Mouse (Mus musculus) adipocyte (in vitro differentiated cells): ENCODE measurements around the gene Naa20.

Experiments used
- DNase-seq: peaks from one replicate; pipeline ENCODE4 v3.0.0-alpha.2; 2016; ENCODE audit warnings: low spot score

The Naa20 gene

DNA sequence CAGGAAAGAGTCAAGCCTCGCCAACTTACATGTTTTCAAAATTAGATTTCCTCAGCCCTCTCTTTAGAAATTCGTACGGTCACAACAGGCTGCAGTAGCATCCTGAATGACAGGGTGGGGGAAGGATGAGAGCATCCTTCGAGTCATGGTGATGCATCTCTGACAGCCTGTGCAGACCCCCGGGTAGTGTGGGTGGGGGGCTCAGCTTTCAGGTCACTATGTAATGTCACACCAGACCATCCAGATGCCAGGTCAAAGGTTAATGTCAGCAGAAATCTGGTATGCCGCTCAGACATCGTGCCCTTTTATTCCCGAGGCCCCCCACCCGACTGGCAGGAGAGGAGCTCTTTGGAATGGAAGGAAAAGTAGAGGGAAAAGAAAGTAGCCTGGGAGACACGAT lies 48.3 kb downstream of the Naa20 start:
- no peak for DNase-seq

DNA sequence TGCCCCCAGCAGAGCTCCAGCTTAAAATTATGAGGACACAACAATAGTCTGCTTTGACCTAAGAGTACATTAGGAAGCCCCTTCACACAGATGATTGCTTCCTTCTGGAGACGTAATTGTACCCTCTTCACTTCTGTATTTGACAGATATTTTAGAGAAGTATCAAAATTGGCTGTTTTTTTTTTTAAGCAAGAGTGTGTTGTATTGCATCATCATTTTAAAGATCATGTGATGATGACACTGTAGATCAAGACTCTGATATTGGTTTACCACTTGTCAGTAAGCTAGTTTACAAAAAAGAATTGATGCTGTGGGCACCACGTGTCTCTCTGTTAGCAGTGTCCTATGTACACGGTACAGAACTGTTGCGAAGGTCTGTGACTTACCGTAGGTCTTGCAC lies 50.8 kb downstream of the Naa20 start:
- DNase-seq, result no peak

DNA sequence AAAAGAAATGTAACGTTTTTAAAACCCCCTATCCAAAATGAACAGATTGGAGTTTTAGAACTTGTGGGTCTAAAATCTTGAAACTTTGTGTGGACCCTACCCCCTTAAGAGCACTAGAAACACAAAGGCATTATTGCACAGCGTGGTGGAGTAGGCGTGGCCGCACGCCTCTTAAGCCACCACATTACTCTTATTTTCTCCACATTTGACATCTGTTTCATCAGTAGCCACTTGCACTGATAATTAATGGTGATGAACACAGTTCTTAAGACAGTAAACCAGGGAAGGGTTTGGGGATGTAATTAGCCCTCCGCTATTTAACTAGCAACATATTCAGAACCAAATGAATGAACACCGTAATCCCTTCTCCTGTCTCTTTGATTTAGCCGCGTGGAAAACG lies 53.9 kb downstream of the Naa20 start:
- no peak for DNase-seq

DNA sequence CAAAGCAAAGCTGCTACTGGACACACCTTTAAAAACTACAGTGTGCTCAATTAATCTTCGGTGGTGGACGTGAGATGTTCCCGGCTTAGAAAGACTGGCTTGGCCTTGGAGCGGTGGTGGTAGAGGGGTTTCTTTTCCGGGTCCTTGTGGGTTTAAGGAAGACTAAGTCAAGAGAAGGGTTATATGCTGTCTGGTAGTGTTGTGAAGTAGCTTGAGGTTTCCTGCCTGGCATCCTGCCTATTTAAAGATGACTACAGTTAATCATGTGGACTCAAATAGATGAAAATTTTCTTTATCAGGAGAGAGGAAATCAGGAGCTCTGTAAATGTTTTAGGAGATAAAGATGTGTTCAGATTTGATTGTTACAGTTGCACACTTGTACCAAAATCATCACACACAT lies 54.4 kb downstream of the Naa20 start:
- no peak for DNase-seq

DNA sequence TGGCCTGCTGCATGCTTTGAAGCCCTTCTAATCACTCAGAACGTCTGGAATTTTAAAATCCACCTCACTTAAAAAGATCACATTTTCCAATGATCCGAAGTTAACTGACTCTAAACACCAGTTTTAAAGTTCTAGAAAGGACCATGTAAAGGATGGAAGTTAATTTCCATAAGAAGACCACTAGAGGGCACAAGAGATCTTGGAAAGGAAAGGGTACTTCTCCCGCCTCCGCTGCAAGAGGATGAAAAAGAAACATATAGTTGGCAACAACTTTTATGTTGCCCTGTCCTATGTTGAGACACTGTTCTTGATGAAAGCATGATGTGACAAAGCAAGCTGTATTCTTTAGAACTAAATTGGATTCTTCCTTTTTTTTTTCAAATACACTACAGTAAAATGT lies 55.6 kb downstream of the Naa20 start:
- peak; percentile 51 for DNase-seq

DNA sequence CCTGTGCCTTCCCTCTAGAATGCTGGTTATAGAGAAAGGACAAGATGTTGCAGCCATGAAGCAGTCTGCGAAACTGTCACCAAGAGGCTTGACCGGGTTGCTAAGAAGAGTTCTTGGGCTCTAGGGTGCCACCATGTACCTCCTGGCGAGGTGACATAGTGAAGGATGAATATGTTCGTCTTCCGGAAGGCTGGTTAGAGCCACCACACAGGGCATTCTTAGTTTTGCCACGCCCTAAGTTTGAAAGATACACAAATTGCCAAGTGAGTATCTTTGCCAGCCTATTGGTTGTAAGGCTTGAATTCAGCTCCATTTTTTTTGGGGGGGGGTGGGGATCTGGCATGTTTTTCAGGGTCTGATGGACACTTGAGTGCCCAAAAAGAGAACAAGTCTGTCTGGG lies 56.2 kb downstream of the Naa20 start:
- DNase-seq, result no peak

DNA sequence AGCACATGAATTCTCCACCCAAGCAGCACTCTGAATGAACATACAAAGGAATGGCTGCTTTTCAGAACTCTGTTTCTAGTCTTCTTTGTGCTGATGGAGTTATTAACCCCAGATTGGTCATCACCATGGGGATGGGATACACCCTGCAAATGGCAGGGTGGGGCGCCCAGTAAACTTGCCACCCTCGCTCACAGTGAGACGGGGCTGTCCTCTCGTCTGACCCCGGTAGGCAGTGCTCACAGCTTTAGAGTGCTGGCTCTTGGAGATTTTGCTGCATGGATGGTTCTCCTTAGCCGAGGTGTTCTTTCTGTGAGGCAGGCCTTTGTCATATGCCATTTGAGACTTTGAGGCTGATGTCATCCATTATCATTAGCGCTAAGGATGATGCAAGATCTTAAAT lies 56.7 kb downstream of the Naa20 start:
- DNase-seq, result no peak

DNA sequence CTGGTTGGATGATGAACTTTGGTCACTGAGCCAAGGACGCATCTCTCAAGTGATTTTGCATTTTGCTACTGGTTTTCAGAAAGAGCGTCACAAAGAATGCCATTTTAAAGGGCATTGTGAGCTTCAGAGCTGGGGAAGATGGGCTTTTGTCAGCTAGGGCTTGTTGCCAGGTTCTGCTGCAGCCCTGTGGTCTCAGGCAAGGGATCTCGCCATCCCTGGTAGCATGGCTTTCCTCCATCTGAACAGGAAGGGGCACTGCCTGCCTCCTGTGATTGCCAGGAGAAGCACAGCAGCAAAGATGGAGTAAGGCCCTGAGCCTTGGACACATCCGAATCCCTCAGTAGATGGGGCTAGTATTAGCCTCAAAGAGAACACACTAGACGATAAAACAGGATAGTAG lies 60.0 kb downstream of the Naa20 start:
- DNase-seq, result no peak
